Mouse (Mus musculus) frontal cortex, adult 2 months (tissue): ENCODE measurements around the gene Zbtb14. TPM values are rescaled to one million over a fixed set of nuclear protein-coding genes. Genes with fewer than 3 reads are reported as not detected.

Experiments
- DNase-seq, 2 experiments: peaks; one replicate each; pipeline ENCODE4 v3.0.0; 2022; ENCODE audit warnings: low spot score in 1 of 2; ENCODE audit errors: extremely low spot score in 1 of 2
- polyA plus RNA-seq: library from polyadenylated mRNA; depleted of rRNA; stranded (reverse); fragments of >200 nt; gene quantifications from 2 replicates; pipeline ENCODE4 v1.2.3, GENCODE M21; 2012; rRNA removed

The Zbtb14 gene
- polyA plus RNA-seq, 1 experiment: 17.4 TPM

GRCm38 (mm10) chr17:69439571-69440480, 57.0 kb downstream of the Zbtb14 start:
- DNase-seq: peak in 1 of 2 experiments; percentile 21

Other genes starting within 250 kb of the Zbtb14 start
- gene Akain1, start 56.3 kb downstream of the Zbtb14 start, polyA plus RNA-seq: 10.6 and 11.4 TPM in 2 replicates